Mouse (Mus musculus) liver, adult 2 months (tissue): ENCODE results near the gene R3hcc1l. TPM values are rescaled to one million over a fixed set of nuclear protein-coding genes. Genes with fewer than 3 reads are reported as not detected.

Experiments
- DNase-seq: peaks from one replicate; pipeline ENCODE4 v3.0.0-alpha.2; 2011; ENCODE audit warnings: low read depth, low spot score; ENCODE audit errors: extremely low read depth
- H3K27ac ChIP-seq: fragments of 200-500 bp; replicated peaks from 2 replicates; pipeline ENCODE4 v1.5.1; 2012; ENCODE audit warnings: low read depth, mild to moderate bottlenecking, control low read depth, inconsistent platforms, low read length; ENCODE audit not compliant: insufficient read depth
- H3K27me3 ChIP-seq: fragments of 200-500 bp; 2 replicates; pipeline ENCODE4 v1.6.1; 2012; ENCODE audit warnings: mild to moderate bottlenecking, moderate library complexity, low read length, inconsistent platforms; ENCODE audit not compliant: control insufficient read depth, insufficient read depth
- H3K36me3 ChIP-seq: fragments of 200-500 bp; 2 replicates; pipeline ENCODE4 v1.6.1; 2012; ENCODE audit warnings: low read length, inconsistent platforms; ENCODE audit not compliant: control insufficient read depth, insufficient read depth
- H3K4me1 ChIP-seq: fragments of 200-500 bp; 2 replicates; pipeline ENCODE4 v1.6.1; 2011; ENCODE audit warnings: low read length; ENCODE audit not compliant: control insufficient read depth, insufficient read depth
- H3K4me3 ChIP-seq: fragments of 200-500 bp; 2 replicates; pipeline ENCODE4 v1.5.1; 2011; ENCODE audit warnings: low read depth, mild to moderate bottlenecking, control low read depth, low read length, moderate library complexity; ENCODE audit not compliant: insufficient read depth
- H3K79me2 ChIP-seq: fragments of 200-500 bp; 2 replicates; pipeline ENCODE4 v1.6.1; 2012; ENCODE audit warnings: inconsistent platforms, mild to moderate bottlenecking, low read length, moderate library complexity; ENCODE audit not compliant: control insufficient read depth, insufficient read depth
- H3K9ac ChIP-seq: fragments of 200-500 bp; 2 replicates; pipeline ENCODE4 v1.6.1; 2012; ENCODE audit warnings: low read depth, mild to moderate bottlenecking, control low read depth, inconsistent platforms, low read length
- CTCF ChIP-seq: fragments of 200-500 bp; IDR thresholded peaks from 2 replicates; pipeline ENCODE4 v1.5.1; 2011; ENCODE audit warnings: low read depth, low read length, control low read depth
- POLR2A ChIP-seq: fragments of 200-500 bp; IDR thresholded peaks from 2 replicates; pipeline ENCODE4 v1.6.1; 2011; ENCODE audit warnings: low read length, control low read depth; ENCODE audit not compliant: insufficient read depth; ENCODE audit errors: extremely low read depth
- WGBS: fragments of 180-500 bp; shearing (Covaris S2); methylation state at CpG from one replicate; pipeline ENCODE4 v1.1.7; 2018; 5-methylcytosine and 5-hydroxymethylcytosine counted together
- polyA plus RNA-seq: library from polyadenylated mRNA; depleted of rRNA; stranded (reverse); fragments of >200 nt; gene quantifications from 2 replicates; pipeline ENCODE4 v1.2.3, GENCODE M21; 2012
- total RNA-seq: library from RNA; depleted of rRNA; stranded (reverse); fragments of >200 nt; gene quantifications from 2 replicates; pipeline ENCODE4 v1.2.3, GENCODE M21; 2014

Gene R3hcc1l
- total and polyA plus RNA-seq, 2 experiments, result 2.4 to 14.7 TPM

- Histone ChIP-seq H3K4me1 (peaks cover 10% of the 10 kb centered on the region), H3K27me3 (no peaks in the 10 kb centered on the region), H3K9ac (no peak overlapping the region), H3K4me3 (no peak overlapping the region), H3K79me2 (peaks cover 3% of the 10 kb centered on the region; the same call in 1 of the 2 replicates), H3K27ac (no peak overlapping the region), H3K36me3 (peaks cover 18% of the 10 kb centered on the region)
- no peak for TF ChIP-seq POLR2A
- no peak for TF ChIP-seq CTCF
- DNase-seq, result no peak
- 77% methylated on average over 5 of the region's 5 CpGs for WGBS
Measured at GRCm38 (mm10) chr19:42583677-42584076, 65.1 kb downstream of the R3hcc1l start.

- DNase-seq, result no peak
- no peaks in the 10 kb centered on the region for H3K27me3 ChIP-seq
- H3K79me2 ChIP-seq, result peaks cover 3% of the 10 kb centered on the region; the same call in 1 of the 2 replicates
- no peak overlapping the region for H3K9ac ChIP-seq
- peaks cover 18% of the 10 kb centered on the region for H3K36me3 ChIP-seq
- H3K4me3 ChIP-seq, result no peak overlapping the region
- peaks cover 10% of the 10 kb centered on the region for H3K4me1 ChIP-seq
- TF ChIP-seq CTCF (no peak), POLR2A (no peak)
- 99% methylated on average over 3 of the region's 3 CpGs for WGBS
- H3K27ac ChIP-seq, result no peak overlapping the region
Measured at GRCm38 (mm10) chr19:42584188-42584587, 65.6 kb downstream of the R3hcc1l start.

DNA sequence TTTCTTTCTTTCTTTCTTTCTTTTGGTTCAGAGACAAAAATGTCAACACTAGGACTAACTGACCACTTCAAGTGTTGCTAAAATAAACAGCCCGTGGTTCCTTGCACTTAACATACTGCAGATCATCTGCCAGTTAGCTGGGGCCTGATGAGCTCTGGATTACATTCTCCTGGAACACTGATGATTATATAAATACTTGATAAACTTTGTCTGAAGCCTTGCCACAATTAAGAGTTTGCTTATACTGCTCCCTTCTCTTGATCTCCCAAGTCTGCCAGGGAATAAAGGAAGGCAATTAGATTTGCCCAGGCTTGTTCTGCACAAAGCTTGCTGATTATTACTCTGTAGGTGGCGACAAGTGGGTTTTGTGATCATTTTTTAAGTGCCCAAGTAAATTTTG, 69.1 kb downstream of the R3hcc1l start:
- Histone ChIP-seq H3K36me3 (peaks cover 28% of the 10 kb centered on the region), H3K9ac (no peak overlapping the region), H3K27me3 (no peaks in the 10 kb centered on the region), H3K4me1 (peaks cover under 1% of the 10 kb centered on the region; the same call in 1 of the 2 replicates), H3K79me2 (no peaks in the 10 kb centered on the region), H3K4me3 (no peak overlapping the region), H3K27ac (no peak overlapping the region)
- whole genome bisulfite sequencing, result 75% methylated on average over 2 of the region's 2 CpGs
- no peak for DNase-seq
- TF ChIP-seq POLR2A (no peak), CTCF (no peak)

GRCm38 (mm10) chr19:42589246-42589645, 70.7 kb downstream of the R3hcc1l start:
- H3K27ac ChIP-seq, result no peak overlapping the region
- 63% methylated on average over 1 of the region's 1 CpGs for WGBS
- DNase-seq, result no peak
- H3K27me3 ChIP-seq, result no peaks in the 10 kb centered on the region
- peaks cover 29% of the 10 kb centered on the region for H3K36me3 ChIP-seq
- H3K4me1 ChIP-seq, result no peaks in the 10 kb centered on the region
- H3K4me3 ChIP-seq, result no peak overlapping the region
- no peak for TF ChIP-seq CTCF
- TF ChIP-seq POLR2A, result no peak
- no peaks in the 10 kb centered on the region for H3K79me2 ChIP-seq
- no peak overlapping the region for H3K9ac ChIP-seq

DNA sequence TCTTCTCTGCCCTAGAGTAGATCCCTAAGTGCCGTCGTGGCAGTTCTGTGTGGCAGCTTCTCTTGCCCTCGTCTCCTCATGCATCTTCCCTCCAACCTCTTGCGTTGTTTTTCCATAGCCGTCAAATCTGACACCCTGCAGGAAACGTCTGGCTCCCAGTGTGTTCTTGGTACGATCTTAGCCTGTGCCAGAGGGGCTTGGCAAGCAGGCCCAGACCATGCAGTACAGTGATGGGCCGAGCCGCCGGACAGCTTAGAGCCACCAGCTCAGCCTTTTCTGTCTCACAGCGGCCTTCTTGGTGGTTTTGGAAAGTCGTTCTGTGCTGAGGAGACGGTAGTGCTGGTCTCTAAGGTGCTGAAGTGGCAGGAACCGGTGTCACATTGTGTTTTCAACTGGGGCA, 73.0 kb downstream of the R3hcc1l start:
- no peaks in the 10 kb centered on the region for H3K79me2 ChIP-seq
- 82% methylated on average over 14 of the region's 14 CpGs for WGBS
- H3K4me3 ChIP-seq, result no peak overlapping the region
- H3K9ac ChIP-seq, result no peak overlapping the region
- H3K27ac ChIP-seq, result no peak overlapping the region
- TF ChIP-seq CTCF, result no peak
- TF ChIP-seq POLR2A, result no peak
- no peaks in the 10 kb centered on the region for H3K27me3 ChIP-seq
- DNase-seq, result no peak
- H3K4me1 ChIP-seq, result no peaks in the 10 kb centered on the region
- peaks cover 17% of the 10 kb centered on the region for H3K36me3 ChIP-seq

- Histone ChIP-seq H3K27me3 (no peaks in the 10 kb centered on the region), H3K4me1 (no peaks in the 10 kb centered on the region), H3K4me3 (no peak overlapping the region), H3K36me3 (peaks cover 17% of the 10 kb centered on the region), H3K79me2 (no peaks in the 10 kb centered on the region), H3K27ac (no peak overlapping the region), H3K9ac (no peak overlapping the region)
- TF ChIP-seq POLR2A, result no peak
- no peak for TF ChIP-seq CTCF
- WGBS, result 85% methylated on average over 6 of the region's 6 CpGs
- DNase-seq, result no peak
Measured at GRCm38 (mm10) chr19:42593456-42593855, 74.9 kb downstream of the R3hcc1l start.

DNA sequence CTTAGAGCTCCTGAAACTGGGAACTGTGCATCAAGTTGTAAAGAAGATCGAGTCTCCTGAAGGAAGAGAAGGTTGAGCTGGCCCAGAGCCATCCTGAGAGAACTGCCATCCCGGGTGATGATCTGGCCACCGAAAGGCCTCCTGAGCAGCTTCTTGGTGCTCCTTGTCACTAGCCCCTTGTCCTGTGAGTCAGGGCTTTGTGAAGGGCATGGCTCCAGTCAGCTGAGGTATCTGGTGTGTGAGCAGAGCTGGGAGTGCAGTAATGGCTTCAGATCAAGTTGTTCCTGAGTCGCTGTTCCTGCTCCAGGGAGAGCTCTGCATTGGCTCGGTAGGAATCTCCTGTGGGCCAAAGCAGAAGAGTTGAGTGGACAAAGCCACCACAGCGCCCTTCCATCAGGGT, 76.5 kb downstream of the R3hcc1l start:
- Histone ChIP-seq H3K36me3 (peaks cover 15% of the 10 kb centered on the region), H3K27me3 (no peaks in the 10 kb centered on the region), H3K27ac (no peak overlapping the region), H3K9ac (no peak overlapping the region), H3K79me2 (no peaks in the 10 kb centered on the region), H3K4me3 (no peak overlapping the region), H3K4me1 (no peaks in the 10 kb centered on the region)
- 92% methylated on average over 6 of the region's 6 CpGs for WGBS
- no peak for TF ChIP-seq POLR2A
- no peak for TF ChIP-seq CTCF
- no peak for DNase-seq
